Mouse (Mus musculus) embryonic fibroblast, embryonic 13.5 days (primary cell): ENCODE results near the gene Gm42742. TPM values are rescaled to one million over a fixed set of nuclear protein-coding genes. Genes with fewer than 3 reads are reported as not detected.

Experiments
- H3K27ac ChIP-seq: 2 replicates; pipeline ENCODE4 v1.5.1; 2012; ENCODE audit warnings: low read length, control low read depth, inconsistent platforms; ENCODE audit not compliant: insufficient read depth
- H3K4me1 ChIP-seq: 2 replicates; pipeline ENCODE4 v1.6.1; 2011; ENCODE audit warnings: low read length; ENCODE audit not compliant: control insufficient read depth, insufficient read depth
- H3K4me3 ChIP-seq: 2 replicates; pipeline ENCODE4 v1.5.1; 2011; ENCODE audit warnings: mild to moderate bottlenecking, control low read depth, low read length; ENCODE audit not compliant: insufficient read depth
- CTCF ChIP-seq: IDR thresholded peaks from 2 replicates; pipeline ENCODE4 v1.5.1; 2011; ENCODE audit warnings: mild to moderate bottlenecking, control low read depth, low read length, moderate library complexity, borderline replicate concordance; ENCODE audit not compliant: insufficient read depth
- POLR2A ChIP-seq: IDR thresholded peaks from 2 replicates; pipeline ENCODE4 v1.6.1; 2011; ENCODE audit warnings: low read depth, mild to moderate bottlenecking, control low read depth, low read length, moderate library complexity
- polyA plus RNA-seq: library from polyadenylated mRNA; stranded (reverse); fragments of >200 nt; gene quantifications from 2 replicates; pipeline ENCODE4 v1.2.4, GENCODE M21; 2011; ENCODE audit warnings: low read depth; ENCODE audit not compliant: missing spikeins, insufficient read length

Gene Gm42742
- polyA plus RNA-seq = 13.5 and 15.7 TPM in 2 replicates

GRCm38 (mm10) chr7:127020901-127021562, at the start of gene Gm42742, which contains the start of gene Prrt2:
Gene Gm42742, minus strand, starts transcription at chr7:127021097.
Gene Prrt2, minus strand, starts transcription at chr7:127021211.
- H3K27ac ChIP-seq = no peak within 1 kb of the TSS
- TF ChIP-seq POLR2A (peak; percentile 83), CTCF (no peak)
- peaks cover 8% of the 10 kb centered on the region; the same call in 1 of the 2 replicates for H3K4me1 ChIP-seq
- H3K4me3 ChIP-seq = peak within 1 kb of the TSS; percentile 29

- Histone ChIP-seq H3K27ac (no peak overlapping the region), H3K4me1 (peaks cover 6% of the 10 kb centered on the region; the same call in 1 of the 2 replicates), H3K4me3 (no peak overlapping the region)
- no peak for TF ChIP-seq CTCF
- TF ChIP-seq POLR2A = no peak
Measured at GRCm38 (mm10) chr7:127066317-127066716, 45.4 kb upstream of the Gm42742 start.

GRCm38 (mm10) chr7:127065538-127065937, 44.6 kb upstream of the Gm42742 start:
- no peak overlapping the region for H3K27ac ChIP-seq
- H3K4me3 ChIP-seq = no peak overlapping the region
- TF ChIP-seq POLR2A = no peak
- no peak for TF ChIP-seq CTCF
- H3K4me1 ChIP-seq = peaks cover 3% of the 10 kb centered on the region; the same call in 1 of the 2 replicates

- Histone ChIP-seq H3K27ac (no peak overlapping the region), H3K4me1 (no peaks in the 10 kb centered on the region), H3K4me3 (no peak overlapping the region)
- TF ChIP-seq POLR2A (no peak), CTCF (no peak)
Measured at GRCm38 (mm10) chr7:127055026-127055585, 34.2 kb upstream of the Gm42742 start.

- H3K4me1 ChIP-seq = no peaks in the 10 kb centered on the region
- peak within 1 kb of the TSS; percentile 38 for H3K27ac ChIP-seq
- peak within 1 kb of the TSS; percentile 82 for H3K4me3 ChIP-seq
- no peak for TF ChIP-seq CTCF
- TF ChIP-seq POLR2A = peak; percentile 68
Measured at GRCm38 (mm10) chr7:127041851-127042672, 21.2 kb upstream of the Gm42742 start, which contains the start of gene Kif22. Gene Kif22, minus strand, starts transcription at chr7:127042471.

- no peak overlapping the region for H3K27ac ChIP-seq
- H3K4me1 ChIP-seq = peaks cover 2% of the 10 kb centered on the region; the same call in 1 of the 2 replicates
- H3K4me3 ChIP-seq = no peak overlapping the region
- TF ChIP-seq CTCF (no peak), POLR2A (no peak)
Measured at GRCm38 (mm10) chr7:127031244-127031643, 10.3 kb upstream of the Gm42742 start.

- H3K4me3 ChIP-seq = no peak overlapping the region
- TF ChIP-seq POLR2A (no peak), CTCF (no peak)
- peaks cover 2% of the 10 kb centered on the region; the same call in 1 of the 2 replicates for H3K4me1 ChIP-seq
- peak overlapping the region; percentile 61 for H3K27ac ChIP-seq
Measured at GRCm38 (mm10) chr7:127030172-127030571, 9.3 kb upstream of the Gm42742 start.

- TF ChIP-seq POLR2A = no peak
- H3K4me3 ChIP-seq = peak overlapping the region; percentile 25
- H3K27ac ChIP-seq = peak overlapping the region; percentile 84
Measured at GRCm38 (mm10) chr7:127027885-127028284, 7.0 kb upstream of the Gm42742 start.

GRCm38 (mm10) chr7:127026984-127027726, 6.3 kb upstream of the Gm42742 start, which contains the start of gene Maz:
Gene Maz, minus strand, starts transcription at chr7:127027037.
- Histone ChIP-seq H3K27ac (peak within 1 kb of the TSS; percentile 94), H3K4me3 (peak within 1 kb of the TSS; percentile 73), H3K4me1 (peaks cover 4% of the 10 kb centered on the region)
- TF ChIP-seq CTCF (no peak), POLR2A (peak; percentile 49)

More at GRCm38 (mm10) chr7:127027885-127028284, 7.0 kb upstream of the Gm42742 start:
- H3K4me1 ChIP-seq = peaks cover 4% of the 10 kb centered on the region; the same call in 1 of the 2 replicates
